Comparison of ENCODE assay signal across 23 mouse cellular contexts in the genomic region with DNA sequence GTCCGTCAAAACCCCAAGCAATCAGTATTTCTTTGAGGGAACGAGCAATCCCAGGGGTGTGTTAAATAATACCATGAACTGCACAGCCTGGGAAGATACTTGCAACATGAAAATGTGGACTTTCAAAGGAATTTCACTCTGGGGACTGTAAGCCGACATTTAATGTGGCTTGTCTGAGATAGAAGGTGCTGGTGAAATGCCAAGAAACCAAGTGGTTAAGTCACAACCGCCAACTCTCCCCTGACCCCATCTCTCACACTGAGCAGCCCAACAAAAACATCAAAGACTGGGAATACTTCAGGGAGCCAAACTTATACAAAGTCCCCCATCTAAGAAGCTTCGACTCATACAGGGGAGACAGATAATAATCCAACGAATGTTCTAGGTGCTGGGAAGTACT.
DNase-seq lines count a peak whose midpoint lies in the region; ATAC-seq and TF ChIP-seq lines count a peak whose summit lies in the region.
"Had no signal": no experiment of that assay in that cellular context is flagged by ENCODE, and none has a peak within 500 bp of the region (broad histone marks: within the 10 kb centered on the region; RNA-seq: fewer than 3 reads in every experiment).

No protein-coding gene starts in this region.

- WGBS in heart, adult 2 months = 48% methylated on average over 6 of the region's 6 CpGs
- 69% methylated on average over 6 of the region's 6 CpGs for WGBS in liver, postnatal 0 days (ENCODE audit: insufficient replicate concordance)
- WGBS in lung, embryonic 16.5 days = 39% methylated on average over 6 of the region's 6 CpGs

- no peaks in the 10 kb centered on the region for H3K9me3 ChIP-seq in liver, postnatal 0 days (ENCODE audit: low read length)
- H3K9me3 ChIP-seq in lung, embryonic 16.5 days (ENCODE audit: control insufficient read depth, low read length) = no peaks in the 10 kb centered on the region
- H3K9me3 ChIP-seq: embryonic facial prominence, embryonic 10.5 days; embryonic facial prominence, embryonic 12.5 days; forebrain, embryonic 13.5 days; forebrain, embryonic 15.5 days had no signal

- no peak for TF ChIP-seq EP300 in heart, adult 2 months (IDR thresholded peaks at IDR 0.05; ENCODE audit: insufficient read depth, low read depth, low read length)
- no peak for TF ChIP-seq EP300 in liver, postnatal 0 days (IDR thresholded peaks at IDR 0.05; ENCODE audit: low read depth)

- peak; percentile 25 for DNase-seq in heart, adult 11 months
- no peak for DNase-seq in heart, adult 2 months
- no peak for DNase-seq in liver, postnatal 0 days
- no peak for DNase-seq in liver
- no peak for DNase-seq in lung, postnatal 14 days
- DNase-seq: adrenal gland, adult 8-10 months; adrenal gland, postnatal 14 days; adrenal gland, postnatal 36 days; B cell, adult 2 months; cerebellum, adult 11-12 months; cerebellum, adult 2 months; cerebellum, adult 9-10 months; cerebellum, postnatal 10 days; cerebellum, postnatal 25 days had no signal

- ATAC-seq in liver, postnatal 0 days = no peak
- peak; percentile 52; the same call in 1 of the 2 replicates for ATAC-seq in lung, embryonic 16.5 days (ENCODE audit: low read depth)
- ATAC-seq: activated CD4-positive, CD25-positive, alpha-beta regulatory T cell, adult 4 months; CD4-positive, CD25-positive, alpha-beta regulatory T cell, adult 4 months; forebrain, embryonic 13.5 days; forebrain, embryonic 15.5 days; Patski had no signal

- intact Hi-C loops in heart, adult 2 months (cut with DNase I) = no loop called here

- H3K4me2 ChIP-seq in liver, postnatal 0 days (ENCODE audit: low read depth, low read length) = no peak overlapping the region
- H3K4me2 ChIP-seq in lung, embryonic 16.5 days (ENCODE audit: low read depth, low read length) = no peak overlapping the region
- H3K4me2 ChIP-seq: embryonic facial prominence, embryonic 12.5 days; forebrain, embryonic 13.5 days; forebrain, embryonic 15.5 days had no signal

- no peak overlapping the region for H3K4me3 ChIP-seq in heart, adult 2 months
- H3K4me3 ChIP-seq in liver, postnatal 0 days (ENCODE audit: low read depth, low read length) = no peak overlapping the region
- H3K4me3 ChIP-seq in lung, embryonic 16.5 days (ENCODE audit: low read length) = no peak overlapping the region
- H3K4me3 ChIP-seq: embryonic facial prominence, embryonic 10.5 days; embryonic facial prominence, embryonic 12.5 days; forebrain, embryonic 13.5 days; forebrain, embryonic 15.5 days had no signal

- TF ChIP-seq CTCF in heart, adult 2 months (IDR thresholded peaks at IDR 0.05) = no peak
- TF ChIP-seq CTCF in liver, postnatal 0 days (IDR thresholded peaks at IDR 0.05; ENCODE audit: low read depth) = no peak

- no peaks in the 10 kb centered on the region for H3K27me3 ChIP-seq in heart, adult 2 months (ENCODE audit: control insufficient read depth, insufficient read depth, low read length)
- H3K27me3 ChIP-seq in liver, postnatal 0 days (ENCODE audit: insufficient read depth, low read length) = no peaks in the 10 kb centered on the region
- no peaks in the 10 kb centered on the region for H3K27me3 ChIP-seq in lung, embryonic 16.5 days (ENCODE audit: control insufficient read depth, insufficient read depth, low read depth, low read length)
- H3K27me3 ChIP-seq: embryonic facial prominence, embryonic 12.5 days; forebrain, embryonic 13.5 days; forebrain, embryonic 15.5 days had no signal

- H3K9ac ChIP-seq in heart, adult 2 months (ENCODE audit: low read depth, low read length) = no peak overlapping the region
- no peak overlapping the region for H3K9ac ChIP-seq in liver, postnatal 0 days (replicated peaks)
- H3K9ac ChIP-seq in lung, embryonic 16.5 days (ENCODE audit: low read length) = no peak overlapping the region
- H3K9ac ChIP-seq: embryonic facial prominence, embryonic 12.5 days; forebrain, embryonic 13.5 days; forebrain, embryonic 15.5 days had no signal

- no peaks in the 10 kb centered on the region for H3K79me2 ChIP-seq in heart, adult 2 months (replicated peaks; ENCODE audit: control insufficient read depth, insufficient read depth, low read length)

- TF ChIP-seq POLR2A in heart, adult 2 months (IDR thresholded peaks at IDR 0.05; ENCODE audit: insufficient read depth, low read depth, low read length) = no peak

- H3K4me1 ChIP-seq in heart, adult 2 months (ENCODE audit: control insufficient read depth, insufficient read depth, low read length) = no peaks in the 10 kb centered on the region
- no peaks in the 10 kb centered on the region for H3K4me1 ChIP-seq in liver, postnatal 0 days (ENCODE audit: insufficient read depth)
- H3K4me1 ChIP-seq in lung, embryonic 16.5 days (replicated peaks; ENCODE audit: control insufficient read depth, insufficient read depth, low read length) = no peaks in the 10 kb centered on the region
- H3K4me1 ChIP-seq: embryonic facial prominence, embryonic 10.5 days; embryonic facial prominence, embryonic 12.5 days; forebrain, embryonic 13.5 days; forebrain, embryonic 15.5 days had no signal

- H3K36me3 ChIP-seq in heart, adult 2 months (ENCODE audit: control insufficient read depth, insufficient read depth, low read length) = no peaks in the 10 kb centered on the region
- H3K36me3 ChIP-seq in liver, postnatal 0 days (replicated peaks; ENCODE audit: insufficient read depth, low read length) = no peaks in the 10 kb centered on the region
- H3K36me3 ChIP-seq in lung, embryonic 16.5 days (ENCODE audit: control insufficient read depth, insufficient read depth, low read length) = no peaks in the 10 kb centered on the region
- H3K36me3 ChIP-seq: embryonic facial prominence, embryonic 10.5 days; embryonic facial prominence, embryonic 12.5 days; forebrain, embryonic 15.5 days; G1E had no signal

- H3K27ac ChIP-seq in heart, adult 2 months = no peak overlapping the region
- H3K27ac ChIP-seq in liver, postnatal 0 days (ENCODE audit: low read depth) = 0 out of 2 replicates have a peak overlapping the region, but pooled peaks have one; percentile 37
- no peak overlapping the region for H3K27ac ChIP-seq in lung, embryonic 16.5 days (ENCODE audit: low read length)
- H3K27ac ChIP-seq: embryonic facial prominence, embryonic 10.5 days; embryonic facial prominence, embryonic 12.5 days; forebrain, embryonic 13.5 days; forebrain, embryonic 15.5 days had no signal
